Mouse (Mus musculus) midbrain, embryonic 12.5 days (tissue): ENCODE measurements at regions not wholly inside any gene's neighbourhood (a gene's known extent, or its start where the extent isn't known, plus 50 kb on each side); places are given as distances from the start of the nearest gene placed in this dataset.
"Not testable (repeated sequence)": the region's sequence is repeated elsewhere in the genome, so short reads cannot be mapped to it uniquely, and the experiment has no call there.

Experiments used
- ATAC-seq: fragments of 200-750 bp; cut with Nextera tagmentation; 2 replicates; pipeline ENCODE4 v1.8.0; 2017; ENCODE audit warnings: low read depth, moderate TSS enrichment, moderate library complexity; ENCODE audit not compliant: low FRiP score
- H3K27ac ChIP-seq: fragments of 300-500 bp; sonication (generic); replicated peaks from 2 replicates; pipeline ENCODE4 v1.5.1; 2016; ENCODE audit warnings: mild to moderate bottlenecking
- H3K27me3 ChIP-seq: fragments of 300-500 bp; sonication (generic); 2 replicates; pipeline ENCODE4 v1.6.1; 2016; ENCODE audit warnings: mild to moderate bottlenecking
- H3K36me3 ChIP-seq: fragments of 300-500 bp; sonication (generic); 2 replicates; pipeline ENCODE4 v1.6.1; 2016
- H3K4me1 ChIP-seq: fragments of 300-500 bp; sonication (generic); 2 replicates; pipeline ENCODE4 v1.6.1; 2016
- H3K4me2 ChIP-seq: fragments of 300-500 bp; sonication (generic); replicated peaks from 2 replicates; pipeline ENCODE4 v1.6.1; 2016; ENCODE audit warnings: mild to moderate bottlenecking, moderate library complexity
- H3K4me3 ChIP-seq: fragments of 300-500 bp; sonication (generic); 2 replicates; pipeline ENCODE4 v1.5.1; 2016; ENCODE audit warnings: mild to moderate bottlenecking
- H3K9ac ChIP-seq: fragments of 300-500 bp; sonication (generic); replicated peaks from 2 replicates; pipeline ENCODE4 v1.6.1; 2016; ENCODE audit warnings: mild to moderate bottlenecking, moderate library complexity
- H3K9me3 ChIP-seq: fragments of 300-500 bp; sonication (generic); 2 replicates; pipeline ENCODE4 v1.6.1; 2016; ENCODE audit warnings: mild to moderate bottlenecking
- WGBS: fragments of 180-500 bp; shearing (Covaris S2); methylation state at CpG from one replicate; pipeline ENCODE4 v1.1.7; 2016; 5-methylcytosine and 5-hydroxymethylcytosine counted together

- 63% methylated on average over 8 of the region's 8 CpGs for WGBS
- Histone ChIP-seq H3K36me3 (no peaks in the 10 kb centered on the region), H3K27ac (no peak overlapping the region; the same call in 1 of the 2 replicates), H3K4me3 (no peak overlapping the region), H3K27me3 (no peaks in the 10 kb centered on the region), H3K4me2 (no peak overlapping the region), H3K9me3 (no peaks in the 10 kb centered on the region), H3K9ac (no peak overlapping the region), H3K4me1 (peaks cover 15% of the 10 kb centered on the region)
- ATAC-seq = peak; percentile 43; the same call in 1 of the 2 replicates
These were observed 102.6 kb downstream of the Naa11 start for GRCm38 (mm10) chr5:97289401-97290165.

- Histone ChIP-seq H3K36me3 (no peaks in the 10 kb centered on the region), H3K9ac (no peak overlapping the region), H3K27me3 (no peaks in the 10 kb centered on the region), H3K4me1 (no peaks in the 10 kb centered on the region), H3K4me3 (no peak overlapping the region), H3K4me2 (no peak overlapping the region), H3K9me3 (no peaks in the 10 kb centered on the region), H3K27ac (no peak overlapping the region)
- WGBS = 77% methylated on average over 5 of the region's 5 CpGs
- ATAC-seq = no peak
These were observed 112.7 kb downstream of the Naa11 start for GRCm38 (mm10) chr5:97279455-97279854.

- no peak for ATAC-seq
- WGBS = 79% methylated on average over 16 of the region's 16 CpGs
- Histone ChIP-seq H3K4me3 (no peak overlapping the region), H3K4me1 (no peaks in the 10 kb centered on the region), H3K9ac (no peak overlapping the region), H3K9me3 (no peaks in the 10 kb centered on the region), H3K4me2 (no peak overlapping the region), H3K27ac (no peak overlapping the region), H3K27me3 (no peaks in the 10 kb centered on the region), H3K36me3 (no peaks in the 10 kb centered on the region)
These were observed 114.2 kb downstream of the Naa11 start for GRCm38 (mm10) chr5:97277795-97278572.

- no peak overlapping the region for H3K4me3 ChIP-seq
- H3K9me3 ChIP-seq = no peaks in the 10 kb centered on the region
- H3K4me1 ChIP-seq = no peaks in the 10 kb centered on the region
- WGBS = 87% methylated on average over 5 of the region's 5 CpGs
- no peak for ATAC-seq
- H3K36me3 ChIP-seq = no peaks in the 10 kb centered on the region
- no peak overlapping the region for H3K4me2 ChIP-seq
- H3K27me3 ChIP-seq = no peaks in the 10 kb centered on the region
- H3K9ac ChIP-seq = no peak overlapping the region
- H3K27ac ChIP-seq = no peak overlapping the region
These were observed 115.5 kb downstream of the Naa11 start for GRCm38 (mm10) chr5:97276724-97277123.

GRCm38 (mm10) chr5:97264666-97265065, 127.5 kb downstream of the Naa11 start:
- not testable (repeated sequence) for H3K4me3 ChIP-seq, H3K27me3 ChIP-seq, H3K27ac ChIP-seq, H3K36me3 ChIP-seq, ATAC-seq, H3K4me2 ChIP-seq, H3K9ac ChIP-seq, H3K4me1 ChIP-seq, H3K9me3 ChIP-seq
- WGBS = 92% methylated on average over 12 of the region's 12 CpGs

GRCm38 (mm10) chr5:97257106-97257505, 135.1 kb downstream of the Naa11 start:
- 76% methylated on average over 1 of the region's 1 CpGs for WGBS
- no peak overlapping the region for H3K4me2 ChIP-seq
- no peaks in the 10 kb centered on the region for H3K36me3 ChIP-seq
- no peak overlapping the region for H3K4me3 ChIP-seq
- no peak overlapping the region for H3K27ac ChIP-seq
- no peaks in the 10 kb centered on the region for H3K4me1 ChIP-seq
- H3K9ac ChIP-seq = no peak overlapping the region
- no peaks in the 10 kb centered on the region for H3K27me3 ChIP-seq
- no peaks in the 10 kb centered on the region for H3K9me3 ChIP-seq
- no peak for ATAC-seq

GRCm38 (mm10) chr5:97256445-97257060, 135.6 kb downstream of the Naa11 start:
- no peak overlapping the region for H3K9ac ChIP-seq
- no peak overlapping the region for H3K4me3 ChIP-seq
- H3K4me2 ChIP-seq = no peak overlapping the region
- H3K36me3 ChIP-seq = no peaks in the 10 kb centered on the region
- WGBS = 79% methylated on average over 7 of the region's 7 CpGs
- no peaks in the 10 kb centered on the region for H3K27me3 ChIP-seq
- H3K27ac ChIP-seq = no peak overlapping the region
- H3K4me1 ChIP-seq = no peaks in the 10 kb centered on the region
- H3K9me3 ChIP-seq = no peaks in the 10 kb centered on the region
- no peak for ATAC-seq

- Histone ChIP-seq H3K36me3 (no peaks in the 10 kb centered on the region), H3K27me3 (no peaks in the 10 kb centered on the region), H3K4me1 (no peaks in the 10 kb centered on the region), H3K9ac (no peak overlapping the region), H3K4me2 (no peak overlapping the region), H3K9me3 (no peaks in the 10 kb centered on the region), H3K27ac (no peak overlapping the region), H3K4me3 (no peak overlapping the region)
- ATAC-seq = no peak
- WGBS = 85% methylated on average over 2 of the region's 2 CpGs
These were observed 125.5 kb upstream of the Paqr3 start for GRCm38 (mm10) chr5:97236930-97237329.

- Histone ChIP-seq H3K4me2 (no peak overlapping the region), H3K27me3 (peaks cover 8% of the 10 kb centered on the region; the same call in 1 of the 2 replicates), H3K27ac (no peak overlapping the region), H3K4me3 (no peak overlapping the region), H3K4me1 (peaks cover 15% of the 10 kb centered on the region), H3K9ac (no peak overlapping the region), H3K9me3 (no peaks in the 10 kb centered on the region), H3K36me3 (no peaks in the 10 kb centered on the region)
- ATAC-seq = no peak
- WGBS = 50% methylated on average over 2 of the region's 2 CpGs
These were observed 115.0 kb upstream of the Paqr3 start for GRCm38 (mm10) chr5:97226425-97226824.

- 39% methylated on average over 12 of the region's 12 CpGs for WGBS
- Histone ChIP-seq H3K27me3 (peaks cover 11% of the 10 kb centered on the region), H3K36me3 (no peaks in the 10 kb centered on the region), H3K4me1 (peaks cover 15% of the 10 kb centered on the region), H3K4me3 (peak overlapping the region; percentile 33), H3K9ac (peak overlapping the region; percentile 43), H3K4me2 (peak overlapping the region; percentile 54), H3K9me3 (no peaks in the 10 kb centered on the region), H3K27ac (peak overlapping the region; percentile 31; the same call in 1 of the 2 replicates)
- peak; percentile 41; the same call in 1 of the 2 replicates for ATAC-seq
These were observed 112.0 kb upstream of the Paqr3 start for GRCm38 (mm10) chr5:97223238-97223857.

GRCm38 (mm10) chr5:97222489-97223237, 111.3 kb upstream of the Paqr3 start:
- H3K27ac ChIP-seq = peak overlapping the region; percentile 31; the same call in 1 of the 2 replicates
- 19% methylated on average over 12 of the region's 12 CpGs for WGBS

More at GRCm38 (mm10) chr5:97222489-97223237, 111.3 kb upstream of the Paqr3 start:
- H3K4me1 ChIP-seq = peaks cover 15% of the 10 kb centered on the region
- H3K4me2 ChIP-seq = peak overlapping the region; percentile 54
- peak; percentile 76 for ATAC-seq
- H3K36me3 ChIP-seq = no peaks in the 10 kb centered on the region
- H3K9me3 ChIP-seq = no peaks in the 10 kb centered on the region
- H3K4me3 ChIP-seq = peak overlapping the region; percentile 33
- H3K27me3 ChIP-seq = peaks cover 11% of the 10 kb centered on the region
- H3K9ac ChIP-seq = peak overlapping the region; percentile 43
